Mouse (Mus musculus) kidney, adult 2 months (tissue): ENCODE measurements around the gene B4galt3. TPM values are rescaled to one million over a fixed set of nuclear protein-coding genes. Genes with fewer than 3 reads are reported as not detected.

Source experiments
- DNase-seq: peaks from one replicate; pipeline ENCODE4 v3.0.0; 2021
- H3K27ac ChIP-seq: fragments of 200-500 bp; 2 replicates; pipeline ENCODE4 v1.5.1; 2012; ENCODE audit warnings: low read depth, low read length, control low read depth, inconsistent platforms; ENCODE audit not compliant: insufficient read depth
- H3K27me3 ChIP-seq: fragments of 200-500 bp; replicated peaks from 2 replicates; pipeline ENCODE4 v1.6.1; 2012; ENCODE audit warnings: mild to moderate bottlenecking, moderate library complexity, low read length, inconsistent platforms; ENCODE audit not compliant: control insufficient read depth, insufficient read depth
- H3K36me3 ChIP-seq: fragments of 200-500 bp; 2 replicates; pipeline ENCODE4 v1.6.1; 2012; ENCODE audit warnings: mild to moderate bottlenecking, moderate library complexity, low read length, inconsistent platforms; ENCODE audit not compliant: control insufficient read depth, insufficient read depth
- H3K4me1 ChIP-seq: fragments of 200-500 bp; 2 replicates; pipeline ENCODE4 v1.6.1; 2011; ENCODE audit warnings: low read length; ENCODE audit not compliant: control insufficient read depth, insufficient read depth
- H3K4me3 ChIP-seq: fragments of 200-500 bp; 2 replicates; pipeline ENCODE4 v1.5.1; 2011; ENCODE audit warnings: mild to moderate bottlenecking, low read depth, low read length, control low read depth; ENCODE audit not compliant: insufficient read depth
- CTCF ChIP-seq: fragments of 200-500 bp; conservative IDR thresholded peaks from 2 replicates; pipeline ENCODE4 v1.5.1; 2011; ENCODE audit warnings: low read depth, mild to moderate bottlenecking, control low read depth, low read length, moderate library complexity, mixed read lengths; ENCODE audit not compliant: insufficient read depth, insufficient read length
- POLR2A ChIP-seq: fragments of 200-500 bp; IDR thresholded peaks from one replicate; pipeline ENCODE4 v1.6.1; 2011; ENCODE audit warnings: low read depth, low read length, control low read depth
- WGBS: fragments of 180-500 bp; shearing (Covaris S2); methylation state at CpG from one replicate; pipeline ENCODE4 v1.1.7; 2018; 5-methylcytosine and 5-hydroxymethylcytosine counted together
- polyA plus RNA-seq: library from polyadenylated mRNA; depleted of rRNA; stranded (reverse); fragments of >200 nt; gene quantifications from 2 replicates; pipeline ENCODE4 v1.2.3, GENCODE M21; 2012

The B4galt3 gene
- polyA plus RNA-seq, 1 experiment: 58.9 TPM

DNA sequence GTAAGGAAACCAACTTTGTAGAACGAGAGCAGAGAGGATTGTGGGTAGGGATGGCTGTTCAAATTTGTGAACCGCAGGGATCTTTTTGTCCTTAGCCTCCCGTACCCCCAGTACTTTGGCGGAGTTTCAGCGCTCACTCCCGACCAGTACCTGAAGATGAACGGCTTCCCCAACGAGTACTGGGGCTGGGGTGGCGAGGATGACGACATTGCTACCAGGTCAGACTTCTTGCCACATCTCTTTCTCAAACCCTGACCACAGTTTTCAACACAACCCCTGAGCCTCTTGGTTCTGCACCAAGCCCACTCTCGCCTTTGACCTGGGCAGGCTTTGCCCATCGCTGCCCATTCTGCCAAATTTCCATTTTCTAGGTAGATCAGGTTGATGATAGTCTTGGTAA lies 4.0 kb downstream of the B4galt3 start:
- Histone ChIP-seq H3K27me3 (no peaks in the 10 kb centered on the region), H3K36me3 (no peaks in the 10 kb centered on the region), H3K4me1 (peaks cover 13% of the 10 kb centered on the region; the same call in 1 of the 2 replicates), H3K27ac (no peak overlapping the region), H3K4me3 (no peak overlapping the region)
- TF ChIP-seq CTCF (no peak), POLR2A (no peak)
- WGBS: 90% methylated on average over 12 of the region's 12 CpGs
- no peak for DNase-seq

DNA sequence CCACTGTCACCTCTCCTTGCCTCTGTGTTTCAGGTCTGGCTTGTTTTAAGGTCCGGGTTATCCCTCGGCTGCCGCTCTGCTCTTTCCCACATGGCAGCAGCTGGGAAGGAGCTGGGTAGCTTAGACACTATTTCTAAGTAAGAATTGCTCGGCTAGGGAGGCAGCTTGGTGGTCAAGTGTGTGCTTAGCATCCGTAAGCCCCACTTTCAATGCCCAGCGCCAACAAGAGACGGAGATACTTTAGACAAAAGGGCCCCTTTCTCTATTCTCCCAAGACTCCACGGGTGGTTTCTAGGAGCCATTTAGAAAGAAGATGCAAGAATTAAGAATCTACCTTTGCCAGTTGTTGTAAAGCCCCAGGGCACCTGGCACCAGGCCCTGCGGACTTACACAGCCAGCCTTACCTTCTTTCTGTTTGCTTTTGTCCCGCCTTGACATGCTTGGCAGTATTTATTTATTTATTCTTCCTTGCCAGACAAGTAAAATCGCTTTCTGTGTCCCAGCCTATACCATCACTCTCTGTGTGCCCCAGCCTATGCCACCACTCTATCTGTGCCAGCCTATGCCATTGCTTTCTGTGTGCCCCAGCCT lies 5.1 kb downstream of the B4galt3 start:
- WGBS: 83% methylated on average over 11 of the region's 11 CpGs
- Histone ChIP-seq H3K36me3 (no peaks in the 10 kb centered on the region), H3K4me1 (peaks cover 15% of the 10 kb centered on the region; the same call in 1 of the 2 replicates)

GRCm38 (mm10) chr1:171276110-171276748 lies 6.1 kb downstream of the B4galt3 start:
- Histone ChIP-seq H3K36me3 (no peaks in the 10 kb centered on the region), H3K27ac (no peak overlapping the region), H3K4me3 (no peak overlapping the region), H3K4me1 (peaks cover 12% of the 10 kb centered on the region; the same call in 1 of the 2 replicates), H3K27me3 (no peaks in the 10 kb centered on the region)
- 80% methylated on average over 14 of the region's 14 CpGs for WGBS
- no peak for DNase-seq
- TF ChIP-seq CTCF: no peak
- no peak for TF ChIP-seq POLR2A

More for the DNA sequence above, 5.1 kb downstream of the B4galt3 start:
- H3K27me3 ChIP-seq: no peaks in the 10 kb centered on the region
- TF ChIP-seq POLR2A: no peak
- no peak for TF ChIP-seq CTCF
- H3K4me3 ChIP-seq: no peak overlapping the region
- no peak for DNase-seq
- no peak overlapping the region for H3K27ac ChIP-seq

DNA sequence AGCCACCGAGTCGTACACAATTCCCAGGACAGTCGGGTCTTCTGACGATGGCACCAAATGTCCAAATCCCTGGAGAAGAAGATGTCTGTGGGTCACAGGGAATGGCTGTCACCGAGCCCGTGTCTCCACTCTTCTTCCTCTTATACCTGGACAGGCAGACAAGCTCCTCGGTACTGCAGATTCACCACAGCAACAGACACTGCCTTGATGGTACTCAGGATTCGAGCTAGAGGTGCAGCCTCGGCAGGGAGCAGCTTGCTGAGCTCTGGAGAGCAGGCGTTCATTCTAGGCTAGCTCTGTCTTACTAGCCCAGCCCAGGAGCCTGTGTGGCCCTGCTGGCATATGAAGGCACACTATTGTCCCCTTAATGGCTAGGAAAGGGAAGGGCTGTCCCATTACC lies 7.6 kb downstream of the B4galt3 start:
- Histone ChIP-seq H3K4me3 (no peak overlapping the region), H3K36me3 (no peaks in the 10 kb centered on the region), H3K4me1 (peaks cover 5% of the 10 kb centered on the region; the same call in 1 of the 2 replicates), H3K27ac (no peak overlapping the region), H3K27me3 (no peaks in the 10 kb centered on the region)
- TF ChIP-seq POLR2A (no peak), CTCF (no peak)
- 86% methylated on average over 10 of the region's 10 CpGs for WGBS
- DNase-seq: no peak

GRCm38 (mm10) chr1:171278436-171278835 lies 8.3 kb downstream of the B4galt3 start:
- no peak for DNase-seq
- Histone ChIP-seq H3K27me3 (no peaks in the 10 kb centered on the region), H3K4me1 (peaks cover 5% of the 10 kb centered on the region; the same call in 1 of the 2 replicates), H3K27ac (no peak overlapping the region), H3K4me3 (no peak overlapping the region), H3K36me3 (no peaks in the 10 kb centered on the region)
- no peak for TF ChIP-seq CTCF
- TF ChIP-seq POLR2A: no peak
- WGBS: 92% methylated on average over 8 of the region's 8 CpGs

- no peaks in the 10 kb centered on the region for H3K27me3 ChIP-seq
- 84% methylated on average over 14 of the region's 14 CpGs for WGBS
- TF ChIP-seq CTCF: no peak
- no peak for TF ChIP-seq POLR2A
- peaks cover 5% of the 10 kb centered on the region; the same call in 1 of the 2 replicates for H3K4me1 ChIP-seq
- no peak overlapping the region for H3K27ac ChIP-seq
- no peak for DNase-seq
- no peak overlapping the region for H3K4me3 ChIP-seq
- H3K36me3 ChIP-seq: no peaks in the 10 kb centered on the region
These were observed 9.0 kb downstream of the B4galt3 start for GRCm38 (mm10) chr1:171279012-171279705.

GRCm38 (mm10) chr1:171279721-171280120 lies 9.6 kb downstream of the B4galt3 start:
- Histone ChIP-seq H3K4me3 (peak overlapping the region; percentile 67), H3K4me1 (peaks cover 5% of the 10 kb centered on the region; the same call in 1 of the 2 replicates), H3K36me3 (no peaks in the 10 kb centered on the region), H3K27me3 (no peaks in the 10 kb centered on the region), H3K27ac (no peak overlapping the region)
- WGBS: 71% methylated on average over 5 of the region's 5 CpGs
- DNase-seq: no peak
- TF ChIP-seq CTCF: no peak
